Mouse (Mus musculus) spleen, postnatal 36 days (tissue): ENCODE results near the gene Gm20695.

Experiments used
- DNase-seq, 2 experiments: peaks; one replicate each; pipeline ENCODE4 v3.0.0; 2022; ENCODE audit warnings: low spot score in 2 of 2, mixed read lengths in 1 of 2

The Gm20695 gene

DNA sequence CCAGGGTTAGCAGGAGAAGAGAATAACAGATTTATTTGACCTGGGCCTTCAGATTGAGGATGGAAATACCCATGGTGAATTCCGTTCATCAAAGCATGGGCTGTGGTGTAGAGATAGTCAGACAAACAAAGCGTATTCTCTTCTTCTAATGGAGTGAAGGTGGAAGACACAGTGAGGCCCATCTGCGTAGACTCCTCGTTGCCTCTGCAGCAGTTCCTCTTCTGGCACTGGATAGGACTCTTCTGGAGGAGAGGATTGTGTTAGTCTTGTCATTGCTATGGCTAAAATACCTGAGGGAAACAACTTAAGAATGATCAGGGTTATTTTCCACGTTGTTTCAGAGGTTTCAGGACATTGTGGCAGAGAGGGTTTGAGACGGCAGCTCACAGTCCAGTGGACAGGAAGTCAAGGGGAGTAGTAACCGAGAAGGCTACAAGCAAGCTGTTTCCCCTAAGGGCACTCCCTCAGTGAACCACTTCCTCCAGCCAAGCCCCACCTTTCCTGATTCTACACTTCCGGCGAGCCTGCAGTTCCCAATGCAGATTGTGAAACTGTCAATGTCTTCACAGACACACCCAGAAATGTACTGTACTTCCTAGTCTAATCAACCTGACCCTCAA lies 10.8 kb downstream of the Gm20695 start:
- DNase-seq = peak; percentile 89 to 90

DNA sequence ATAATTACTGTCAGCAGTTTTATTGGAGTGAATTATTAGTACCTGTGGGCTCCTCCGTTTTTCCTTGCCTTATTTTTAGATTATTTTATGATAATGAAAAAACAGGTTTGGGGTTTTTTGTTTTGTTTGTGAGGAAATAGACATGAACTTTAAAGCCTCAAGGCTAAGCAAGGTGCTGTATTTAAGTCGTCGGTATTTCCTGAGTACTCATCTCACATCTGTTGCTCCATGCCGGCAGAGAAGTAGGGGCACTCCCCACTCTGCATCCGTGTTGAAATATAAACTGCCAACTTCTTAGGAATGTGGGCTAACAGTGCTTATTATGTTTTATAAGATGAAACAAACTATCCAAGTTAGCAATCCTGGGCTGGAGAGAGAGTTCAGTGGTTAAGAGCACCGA lies 11.6 kb downstream of the Gm20695 start:
- DNase-seq = no peak

DNA sequence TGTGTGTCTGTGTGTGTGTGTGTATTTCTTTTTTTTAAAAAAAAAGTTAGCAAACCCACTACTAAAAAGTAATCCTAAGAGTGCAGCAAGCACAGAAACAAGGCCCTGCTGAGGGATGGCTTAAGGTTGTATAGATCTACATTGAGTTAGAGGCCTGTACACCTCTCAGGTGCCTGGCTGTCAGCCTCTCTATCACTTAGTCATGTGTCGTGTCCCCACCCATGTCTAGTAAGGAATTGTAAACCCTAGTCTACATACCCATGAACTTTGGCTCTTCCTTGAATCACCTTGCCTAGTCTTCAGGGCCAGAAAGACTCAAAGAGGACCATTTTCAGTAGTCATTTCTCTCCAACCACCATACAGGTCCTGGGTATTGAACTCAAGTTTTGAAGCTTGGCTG lies 12.1 kb downstream of the Gm20695 start:
- DNase-seq = no peak

DNA sequence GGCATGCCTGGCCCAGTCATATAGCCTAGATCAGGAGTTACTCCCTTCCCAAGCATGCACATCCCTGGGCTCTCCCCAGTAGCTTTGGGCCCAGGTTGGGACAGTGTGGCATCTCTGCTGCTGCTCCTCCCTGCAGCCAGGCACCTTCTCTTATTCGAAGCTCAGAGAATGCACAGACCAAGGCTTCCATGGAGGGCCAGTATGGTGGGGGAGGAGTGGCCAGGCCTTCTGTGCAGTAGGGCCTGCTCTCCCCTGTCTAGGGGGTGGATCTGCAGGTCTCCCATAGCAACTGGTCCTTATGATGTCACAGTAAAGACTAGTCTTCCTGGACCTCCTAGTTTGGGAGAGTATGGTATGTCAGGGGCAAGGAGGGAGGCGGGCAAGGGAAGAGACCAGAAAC lies 23.0 kb downstream of the Gm20695 start:
- DNase-seq = no peak

DNA sequence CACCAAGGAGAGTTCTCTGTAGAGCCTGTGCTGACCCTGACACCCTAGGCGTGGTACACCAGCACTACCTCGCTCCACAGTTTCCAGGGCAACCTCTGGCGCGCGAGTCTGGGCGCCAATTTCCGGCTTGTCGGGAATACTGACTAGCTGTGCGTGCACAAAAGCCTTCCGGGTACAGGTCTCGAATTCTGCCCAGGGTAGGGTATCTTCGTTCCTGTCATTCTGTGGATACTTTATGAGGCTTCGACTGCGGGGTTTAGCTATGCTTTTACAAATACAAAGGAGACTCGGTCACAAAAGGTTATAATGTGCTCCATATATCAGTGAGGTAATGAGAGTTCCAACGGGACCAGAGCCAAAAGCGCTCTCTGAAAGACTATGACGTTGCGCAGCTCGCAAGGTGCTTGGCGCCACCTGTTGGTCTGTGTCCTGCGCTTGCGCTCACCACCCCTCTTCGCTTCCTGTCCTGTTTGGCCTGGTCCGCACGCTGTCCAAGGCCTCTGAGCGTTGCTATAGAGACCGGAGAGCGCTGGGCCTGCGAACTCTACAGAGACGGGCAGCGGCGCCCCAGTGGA lies 24.2 kb downstream of the Gm20695 start, which contains the start of the genes 1700037C18Rik and Cluap1:
1700037C18Rik (minus strand) TSS at position 153 of the 575 bp plus-strand sequence.
Cluap1 (plus strand) TSS at position 265 of the 575 bp plus-strand sequence.
- peak; percentile 89 to 90 for DNase-seq

DNA sequence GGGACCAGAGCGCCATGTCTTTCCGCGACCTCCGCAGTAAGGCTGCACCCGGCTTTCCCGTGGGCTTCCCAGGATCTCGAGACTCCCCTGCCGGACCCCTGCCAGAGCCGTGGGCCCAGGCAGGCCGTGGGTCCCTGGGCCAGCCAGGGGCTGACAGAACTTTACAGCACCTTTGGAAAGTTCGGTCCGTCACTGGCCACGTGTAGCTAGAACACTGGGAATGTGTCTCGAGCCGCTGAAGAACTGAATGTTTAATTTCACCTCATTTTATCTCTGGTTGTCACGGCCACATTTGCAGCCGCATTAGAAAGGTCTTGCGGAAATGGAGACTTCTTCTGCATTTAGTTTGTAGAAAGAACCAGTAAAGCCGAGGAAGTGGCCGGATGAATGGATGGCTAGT lies 24.7 kb downstream of the Gm20695 start:
- peak in 1 of 2 experiments; percentile 24 for DNase-seq

DNA sequence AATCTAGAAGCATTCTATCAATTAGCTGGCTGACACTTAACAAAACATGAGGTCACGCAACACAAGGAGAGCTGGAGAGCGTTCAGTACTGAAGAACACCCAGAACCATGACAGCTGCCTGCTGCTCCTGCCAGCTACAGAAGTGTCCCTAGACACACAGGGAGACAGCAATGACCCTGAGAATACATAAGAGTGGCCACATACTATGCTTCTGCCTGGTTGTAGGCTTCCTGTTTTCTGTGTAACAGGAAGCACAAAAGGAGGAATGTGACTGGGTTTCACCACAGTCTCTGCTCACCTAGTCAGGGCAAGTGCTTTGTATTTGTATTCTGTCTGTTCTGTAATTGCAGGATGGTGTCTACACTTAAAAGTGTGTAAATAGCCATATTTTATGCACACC lies 36.3 kb downstream of the Gm20695 start:
- DNase-seq = no peak

DNA sequence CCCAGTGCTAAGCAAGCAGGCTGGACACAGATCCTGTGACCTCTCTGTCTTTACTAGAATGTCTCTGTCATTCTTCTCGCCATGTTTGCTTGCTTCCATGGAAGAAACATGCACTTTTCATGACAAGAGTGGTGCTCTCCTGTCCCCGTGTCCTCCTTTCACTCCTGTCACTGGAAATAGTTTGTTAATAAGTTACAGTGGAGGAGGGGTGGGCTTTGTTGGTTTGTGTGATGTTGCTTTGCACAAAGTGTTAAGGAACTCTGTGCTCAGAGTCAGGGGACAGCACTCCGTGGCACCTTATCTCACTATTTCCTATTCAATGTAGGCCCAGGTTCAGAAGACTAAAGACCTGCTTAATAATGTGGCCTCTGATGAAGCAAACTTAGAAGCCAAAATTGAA lies 39.1 kb downstream of the Gm20695 start:
- no peak for DNase-seq

DNA sequence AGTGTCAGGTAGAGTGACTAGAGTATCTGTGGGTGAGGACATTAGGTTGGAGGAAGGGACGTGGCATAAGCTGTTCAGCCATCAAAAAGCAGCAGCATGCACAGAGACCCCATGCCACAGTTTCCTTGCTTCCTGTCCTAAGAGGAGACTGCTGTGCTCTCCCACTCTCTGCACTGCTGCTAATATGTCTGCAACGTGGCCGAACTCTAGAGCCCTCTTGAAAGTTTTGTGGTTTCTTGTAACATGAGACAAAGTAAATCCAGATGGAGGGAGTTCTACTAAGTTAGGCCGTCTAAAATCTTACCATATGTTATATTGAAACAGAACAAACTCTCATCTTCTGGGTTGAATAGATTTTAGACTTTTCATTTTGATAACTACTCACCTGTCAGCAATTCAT lies 39.5 kb downstream of the Gm20695 start:
- no peak for DNase-seq

DNA sequence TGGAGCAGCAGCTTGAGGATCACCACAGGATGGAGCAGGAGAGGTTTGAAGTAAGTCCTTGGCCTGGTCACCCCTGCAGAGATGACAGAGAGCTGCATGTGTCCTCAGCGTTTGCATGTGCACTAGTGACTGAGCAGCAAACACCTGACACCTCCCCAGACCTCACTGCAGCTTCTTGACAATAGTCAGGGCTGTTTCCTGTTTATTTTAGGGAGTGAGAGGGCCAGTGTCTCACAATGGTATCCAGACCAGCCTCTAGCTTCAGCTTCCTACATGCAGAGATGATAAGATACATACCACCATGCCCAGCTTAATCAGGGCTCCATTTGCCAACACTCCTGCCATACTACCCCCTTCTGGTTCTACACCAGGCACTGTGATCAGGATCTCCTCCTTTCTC lies 44.1 kb downstream of the Gm20695 start:
- DNase-seq = no peak

DNA sequence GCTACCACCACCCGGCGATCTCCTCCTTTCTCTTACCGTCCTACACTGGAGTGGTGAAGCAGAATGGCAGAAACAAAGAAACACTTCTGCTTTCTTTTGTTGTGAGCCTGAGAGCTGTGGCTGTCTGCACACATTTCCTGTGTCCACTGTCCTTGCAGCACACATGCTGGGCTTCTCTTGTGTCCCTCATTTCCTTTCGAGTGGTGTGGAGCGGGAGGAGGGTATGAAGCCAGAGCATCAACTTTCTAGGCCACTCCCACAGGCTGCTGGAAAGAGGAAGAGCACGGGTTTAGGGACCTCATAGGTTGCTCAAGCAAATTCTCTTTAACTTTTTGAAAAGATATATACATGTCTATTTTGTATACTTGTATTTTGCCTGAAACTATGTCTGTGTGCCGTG lies 44.7 kb downstream of the Gm20695 start:
- DNase-seq = peak in 1 of 2 experiments; percentile 7

DNA sequence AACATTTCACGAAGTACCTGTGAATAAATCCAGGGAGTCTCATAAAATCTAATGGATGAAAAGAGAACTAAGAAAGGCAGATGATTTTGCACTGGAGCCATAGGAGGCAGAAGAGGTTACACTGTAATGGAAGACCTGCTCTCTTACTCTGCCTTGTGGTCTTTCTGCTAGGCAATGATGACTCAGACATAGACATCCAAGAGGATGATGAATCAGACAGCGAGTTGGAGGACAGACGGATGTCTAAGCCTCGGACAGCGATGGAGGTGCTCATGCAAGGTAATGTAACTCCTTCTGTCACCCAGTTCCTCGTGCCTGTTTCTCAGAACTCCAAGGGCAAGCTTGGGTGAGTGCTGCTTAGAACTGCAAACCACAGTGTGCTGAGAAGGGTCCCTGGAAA lies 49.1 kb downstream of the Gm20695 start:
- no peak for DNase-seq

DNA sequence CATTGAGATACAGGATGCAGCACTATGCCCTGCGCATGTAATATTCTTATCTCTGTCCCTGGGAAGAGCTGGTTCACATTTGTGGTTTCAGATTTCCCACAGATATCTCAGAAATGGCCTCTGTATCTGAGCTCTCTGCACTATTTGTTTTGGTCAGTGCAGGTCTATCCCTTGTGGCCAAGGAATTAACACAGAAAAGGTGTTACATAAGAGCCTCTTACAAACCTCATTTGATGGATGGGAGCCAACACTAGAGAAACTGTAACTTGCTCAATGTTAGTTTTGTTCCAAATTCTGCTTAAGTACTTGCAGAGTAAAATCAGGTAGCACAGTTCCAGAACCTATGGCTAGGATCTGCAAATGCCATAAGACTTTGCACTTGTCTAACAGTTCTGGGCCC lies 49.6 kb downstream of the Gm20695 start:
- no peak for DNase-seq

DNA sequence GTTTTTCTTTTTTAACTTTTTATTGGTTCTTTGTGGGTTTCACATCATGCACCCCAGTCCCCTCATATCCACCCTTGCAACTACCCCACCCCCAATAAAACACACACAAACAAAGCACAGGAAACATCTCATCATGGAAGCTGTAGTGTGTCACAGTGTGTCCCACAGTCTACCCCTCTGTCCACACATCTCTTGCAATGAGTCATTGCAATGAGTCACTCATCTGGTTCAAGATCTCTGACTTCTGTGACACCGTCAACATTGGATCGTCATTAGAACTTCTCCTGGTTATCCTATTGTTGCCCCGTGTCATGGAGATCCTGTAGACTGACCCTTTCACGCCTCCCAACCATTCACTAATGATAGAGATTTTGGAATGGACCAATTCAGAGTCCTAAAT lies 50.3 kb downstream of the Gm20695 start:
- no peak for DNase-seq

DNA sequence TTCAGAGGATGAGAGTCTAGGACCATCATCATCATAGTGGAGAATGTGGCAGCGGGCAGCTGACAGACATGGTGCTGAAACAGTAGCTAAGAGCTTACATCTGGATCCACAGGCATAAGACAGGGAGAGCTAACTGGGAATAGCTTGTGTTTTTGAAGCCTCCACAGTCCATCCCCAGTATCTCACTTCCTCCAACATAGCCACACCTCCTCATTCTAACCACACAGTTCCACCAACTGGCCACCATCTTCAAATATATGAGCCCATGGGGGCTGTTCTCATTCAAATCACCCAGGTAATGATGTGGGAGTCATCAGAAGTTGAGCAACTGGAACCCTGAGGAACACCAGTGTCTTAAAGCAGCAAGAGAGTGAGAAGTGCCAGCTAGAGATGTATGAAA lies 66.7 kb downstream of the Gm20695 start:
- no peak for DNase-seq

DNA sequence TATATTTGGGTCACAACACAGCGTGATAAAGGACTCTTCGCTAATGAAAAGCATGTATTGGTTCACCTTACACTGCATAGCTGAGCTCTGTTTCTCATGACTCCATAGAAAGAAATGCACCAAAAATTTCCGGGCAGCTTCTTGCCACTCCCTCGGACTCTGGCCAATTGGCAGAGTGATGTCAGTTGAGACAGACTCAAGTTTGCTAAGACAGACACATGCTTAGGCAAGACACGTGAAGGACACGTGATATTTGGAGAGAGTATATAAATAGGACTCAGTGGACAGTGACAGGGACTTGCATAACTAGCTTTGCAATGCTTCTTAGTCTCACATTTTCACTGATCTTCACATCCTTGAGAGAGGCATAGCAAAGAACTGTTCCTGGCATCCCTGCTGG lies 71.9 kb downstream of the Gm20695 start:
- DNase-seq = no peak

DNA sequence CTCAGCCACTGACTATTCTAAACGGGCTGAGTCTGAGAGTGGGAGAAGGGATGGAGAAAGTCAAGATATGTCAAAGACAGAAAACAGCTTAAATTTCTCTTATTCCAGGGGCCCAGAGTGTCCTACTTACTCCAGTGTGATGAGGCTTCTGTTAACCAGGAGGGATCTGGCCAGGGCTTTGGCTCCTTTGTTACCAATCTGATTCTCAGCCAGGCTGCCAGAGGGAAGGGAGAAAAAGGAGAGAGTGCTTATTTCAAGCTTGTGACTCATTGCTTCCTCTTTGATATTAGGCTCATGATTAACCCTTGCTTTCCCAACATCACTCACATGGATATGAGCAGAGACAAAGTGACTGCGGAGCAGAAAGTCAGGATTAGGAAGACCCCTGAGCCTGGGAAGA lies 74.8 kb downstream of the Gm20695 start:
- no peak for DNase-seq

DNA sequence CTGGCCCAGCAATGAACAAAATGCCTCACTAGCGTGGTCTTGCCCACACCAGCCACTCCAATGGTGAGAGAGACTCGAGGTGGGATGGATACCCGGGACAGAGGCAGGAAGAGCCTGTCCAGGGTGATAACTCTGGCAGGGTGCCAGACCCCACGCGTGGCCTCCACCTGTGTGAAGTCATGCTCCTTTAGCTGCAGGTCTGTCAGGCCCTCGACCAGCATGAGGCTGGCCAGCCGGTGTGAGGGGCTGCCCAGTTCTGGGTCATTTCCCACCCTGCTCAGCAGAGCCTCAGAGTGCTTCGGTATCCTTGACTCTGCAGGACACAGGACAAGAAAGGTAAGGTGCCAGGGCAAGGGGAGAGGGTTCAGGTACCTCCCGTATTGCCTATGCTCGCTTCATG lies 80.5 kb downstream of the Gm20695 start:
- no peak for DNase-seq

DNA sequence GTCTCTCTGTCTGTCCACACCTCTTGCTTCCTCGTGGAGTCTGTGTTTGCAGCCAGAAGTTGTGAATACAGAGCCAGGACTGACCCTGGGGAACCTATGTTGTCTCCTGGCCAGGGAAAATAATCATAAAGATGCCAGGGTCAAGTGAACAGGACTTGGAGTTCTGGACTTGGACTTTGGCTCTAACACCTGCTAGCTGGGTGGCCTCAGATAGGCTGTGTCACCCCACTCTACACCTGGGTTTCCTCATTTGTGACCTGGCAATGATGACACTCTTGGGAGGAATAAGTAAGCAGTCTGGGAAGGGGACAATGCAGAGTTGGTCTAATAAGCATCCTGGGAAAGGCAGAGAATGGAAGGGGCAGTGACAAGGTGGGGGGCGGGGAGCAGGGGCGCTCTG lies 81.1 kb downstream of the Gm20695 start:
- no peak for DNase-seq
